ENCODE assay signal across 22 mouse cellular contexts in genomic region chr2:50908762-50909161, GRCm38 (mm10).
DNase-seq lines count a peak whose midpoint lies in the region; ATAC-seq and TF ChIP-seq lines count a peak whose summit lies in the region.
"Had no signal": no experiment of that assay in that cellular context is flagged by ENCODE, and none has a peak within 500 bp of the region (broad histone marks: within the 10 kb centered on the region; RNA-seq: fewer than 3 reads in every experiment).

No protein-coding gene starts in this region.

- no peak overlapping the region for H3K27ac ChIP-seq in lung, embryonic 15.5 days
- H3K27ac ChIP-seq in lung, postnatal 0 days (ENCODE audit: low read length) = no peak overlapping the region
- H3K27ac ChIP-seq: embryonic facial prominence, embryonic 13.5 days; embryonic facial prominence, embryonic 15.5 days; forebrain, embryonic 10.5 days; forebrain, embryonic 12.5 days had no signal

- peak; percentile 53 for TF ChIP-seq CTCF in lung, postnatal 0 days (IDR thresholded peaks at IDR 0.05)

- H3K27me3 ChIP-seq in lung, embryonic 15.5 days = no peaks in the 10 kb centered on the region
- no peaks in the 10 kb centered on the region for H3K27me3 ChIP-seq in lung, postnatal 0 days (replicated peaks; ENCODE audit: insufficient read depth, low read length)
- H3K27me3 ChIP-seq: embryonic facial prominence, embryonic 13.5 days; embryonic facial prominence, embryonic 15.5 days; forebrain, embryonic 12.5 days had no signal

- TF ChIP-seq EP300 in lung, postnatal 0 days (IDR thresholded peaks at IDR 0.05) = peak; percentile 62

- no peak for DNase-seq in lung, postnatal 10 days
- DNase-seq in lung, postnatal 0 days (ENCODE audit: low spot score) = peak; percentile 85
- no peak for DNase-seq in lung, postnatal 14 days
- peak; percentile 17 for DNase-seq in lung, postnatal 36 days
- no peak for DNase-seq in heart, adult 11 months
- DNase-seq: adrenal gland, adult 2 months; adrenal gland, postnatal 10 days; adrenal gland, postnatal 25 days; cerebellum, adult 11 months; cerebellum, adult 18-20 months; cerebellum, adult 8-10 months; cerebellum, adult 9-11 months; cerebellum, postnatal 14 days; cerebellum, postnatal 36 days; embryo, embryonic 11 days had no signal

- 0 out of 2 replicates have a peak, but pooled peaks have one; percentile 46 for ATAC-seq in lung, embryonic 15.5 days (ENCODE audit: borderline replicate concordance, extremely low read depth, low FRiP score, low TSS enrichment)
- peak; percentile 97 for ATAC-seq in lung, postnatal 0 days
- ATAC-seq: forebrain, embryonic 14.5 days had no signal

- H3K9me3 ChIP-seq in lung, embryonic 15.5 days = no peaks in the 10 kb centered on the region
- H3K9me3 ChIP-seq in lung, postnatal 0 days (ENCODE audit: low read length) = no peaks in the 10 kb centered on the region
- H3K9me3 ChIP-seq: embryonic facial prominence, embryonic 13.5 days; embryonic facial prominence, embryonic 15.5 days; forebrain, embryonic 10.5 days; forebrain, embryonic 12.5 days had no signal

- no peaks in the 10 kb centered on the region for H3K4me1 ChIP-seq in lung, embryonic 15.5 days
- no peaks in the 10 kb centered on the region for H3K4me1 ChIP-seq in lung, postnatal 0 days (ENCODE audit: insufficient read depth, low read depth, low read length)
- H3K4me1 ChIP-seq: embryonic facial prominence, embryonic 13.5 days; embryonic facial prominence, embryonic 15.5 days had no signal

- H3K4me3 ChIP-seq in lung, embryonic 15.5 days = no peak overlapping the region
- H3K4me3 ChIP-seq in lung, postnatal 0 days (ENCODE audit: low read depth, low read length) = no peak overlapping the region
- H3K4me3 ChIP-seq: embryonic facial prominence, embryonic 13.5 days; embryonic facial prominence, embryonic 15.5 days; erythroblast, embryonic 14.5 days; forebrain, embryonic 10.5 days; forebrain, embryonic 12.5 days had no signal

- H3K4me2 ChIP-seq in lung, embryonic 15.5 days = no peak overlapping the region
- no peak overlapping the region for H3K4me2 ChIP-seq in lung, postnatal 0 days (replicated peaks; ENCODE audit: low read depth, low read length)
- H3K4me2 ChIP-seq: embryonic facial prominence, embryonic 13.5 days; embryonic facial prominence, embryonic 15.5 days; forebrain, embryonic 12.5 days had no signal

- 44% methylated on average over 3 of the region's 3 CpGs for WGBS in lung, embryonic 15.5 days
- 62% methylated on average over 3 of the region's 3 CpGs for WGBS in lung, postnatal 0 days

- no peaks in the 10 kb centered on the region for H3K36me3 ChIP-seq in lung, embryonic 15.5 days
- H3K36me3 ChIP-seq in lung, postnatal 0 days (ENCODE audit: insufficient read depth, low read length) = no peaks in the 10 kb centered on the region
- H3K36me3 ChIP-seq: embryonic facial prominence, embryonic 13.5 days; embryonic facial prominence, embryonic 15.5 days; forebrain, embryonic 10.5 days; forebrain, embryonic 12.5 days had no signal

- no peak overlapping the region for H3K9ac ChIP-seq in lung, embryonic 15.5 days
- no peak overlapping the region for H3K9ac ChIP-seq in lung, postnatal 0 days (replicated peaks; ENCODE audit: low read depth)
- H3K9ac ChIP-seq: embryonic facial prominence, embryonic 13.5 days; embryonic facial prominence, embryonic 15.5 days; forebrain, embryonic 12.5 days had no signal

Comparison
In these comparisons a context has a peak if more than half of its experiments do, and no peak if none do; other contexts are left out.
1. DNase-seq: peak in lung, postnatal 0 days (single experiment) and lung, postnatal 36 days (single experiment); none in lung, postnatal 10 days (single experiment), lung, postnatal 14 days (single experiment) and heart, adult 11 months (single experiment).